Mouse (Mus musculus) duodenum, adult 2 months (tissue): ENCODE measurements around the gene Nfkbia. TPM values are rescaled to one million over a fixed set of nuclear protein-coding genes. Genes with fewer than 3 reads are reported as not detected.

ENCODE experiments used
- polyA plus RNA-seq: library from polyadenylated mRNA; depleted of rRNA; stranded (reverse); fragments of >200 nt; gene quantifications from 2 replicates; pipeline ENCODE4 v1.2.3, GENCODE M21; 2012; ENCODE audit warnings: low replicate concordance; rRNA removed

Gene Nfkbia
- polyA plus RNA-seq: 140 and 338 TPM in 2 replicates

GRCm38 (mm10) chr12:55492184-55492898, at the start of gene Nfkbia:
TSS of gene Nfkbia (minus strand) at chr12:55492647.

Other genes starting within 250 kb of the Nfkbia start
- gene 1110008L16Rik, start 193.1 kb downstream of the Nfkbia start, polyA plus RNA-seq: 4.2 and 7.1 TPM in 2 replicates
- gene Ppp2r3c, start 189.6 kb downstream of the Nfkbia start, polyA plus RNA-seq: 0.19 and 0.43 TPM in 2 replicates
- gene Psma6, start 108.4 kb downstream of the Nfkbia start, polyA plus RNA-seq: 10.4 and 11.2 TPM in 2 replicates
- gene Aldoart2, start 72.6 kb upstream of the Nfkbia start, polyA plus RNA-seq: not detected in 2 replicates
- not detected in 2 replicates for gene Insm2, start 106.8 kb upstream of the Nfkbia start, polyA plus RNA-seq